7 mouse cellular contexts compared by ENCODE assay signal in the genomic region with DNA sequence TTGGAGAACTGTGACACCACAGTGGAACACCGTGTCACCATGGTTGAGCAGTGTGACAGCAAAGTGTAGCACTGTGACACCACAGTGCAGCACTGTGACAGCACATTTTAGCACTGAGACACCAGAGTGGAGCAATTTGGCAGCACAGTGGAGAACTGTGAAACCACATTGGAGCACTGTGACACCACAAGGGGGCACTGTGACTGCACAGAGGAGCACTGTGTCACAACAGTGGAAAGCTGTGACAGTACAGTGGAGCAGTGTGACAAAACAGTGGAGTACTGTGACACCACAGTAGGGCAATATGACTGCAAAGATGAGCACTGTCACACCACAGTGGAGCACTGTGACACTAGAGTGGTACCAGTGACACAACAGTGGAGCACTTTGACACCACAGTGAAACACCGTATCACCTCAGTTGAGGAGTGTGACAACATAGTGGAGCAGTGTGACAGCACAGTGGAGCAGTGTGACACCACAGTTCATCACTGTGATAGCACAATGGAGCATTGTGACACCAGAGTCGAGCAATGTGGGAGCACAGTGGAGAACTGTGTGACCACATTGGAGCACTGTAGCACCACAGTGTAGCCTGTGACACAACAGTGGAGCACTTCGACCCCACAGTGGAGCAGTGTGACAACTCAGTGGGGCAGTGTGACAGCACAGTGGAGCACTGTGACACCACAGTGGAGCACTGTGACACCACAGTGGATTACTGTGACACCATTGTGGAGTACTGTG.
DNase-seq lines count a peak whose midpoint lies in the region; ATAC-seq lines count a peak whose summit lies in the region.

No protein-coding gene starts in this region.

- no peaks in the 10 kb centered on the region for H3K36me3 ChIP-seq in forebrain, embryonic 13.5 days (ENCODE audit: poor library complexity, severe bottlenecking)
- no peaks in the 10 kb centered on the region for H3K36me3 ChIP-seq in intestine, embryonic 14.5 days (ENCODE audit: control insufficient read depth, insufficient read depth, low read length)

- peak; percentile 2 to 5 for DNase-seq in right cerebral cortex, postnatal 10 days (ENCODE audit: low spot score in 2 of 2)
- no peak for DNase-seq in right cerebral cortex, postnatal 14 days
- no peak for DNase-seq in intestine, embryonic 14.5 days (ENCODE audit: low spot score)
- DNase-seq in urinary bladder, postnatal 25 days (ENCODE audit: low spot score): peak; percentile 1
- DNase-seq in retina, postnatal 1 day: no peak

- H3K4me1 ChIP-seq in forebrain, embryonic 13.5 days: no peaks in the 10 kb centered on the region
- no peaks in the 10 kb centered on the region for H3K4me1 ChIP-seq in intestine, embryonic 14.5 days (replicated peaks; ENCODE audit: control insufficient read depth, insufficient read depth, low read length)

- H3K9ac ChIP-seq in forebrain, embryonic 13.5 days: no peak overlapping the region
- H3K9ac ChIP-seq in intestine, embryonic 14.5 days (ENCODE audit: low read length): no peak overlapping the region

- peaks cover 67% of the 10 kb centered on the region for H3K9me3 ChIP-seq in forebrain, embryonic 13.5 days (replicated peaks)
- peaks cover 45% of the 10 kb centered on the region for H3K9me3 ChIP-seq in intestine, embryonic 14.5 days (ENCODE audit: control insufficient read depth, low read length)

- H3K4me3 ChIP-seq in forebrain, embryonic 13.5 days: no peak overlapping the region
- no peak overlapping the region for H3K4me3 ChIP-seq in intestine, embryonic 14.5 days (ENCODE audit: low read depth, low read length)

- no peak overlapping the region for H3K4me2 ChIP-seq in forebrain, embryonic 13.5 days
- H3K4me2 ChIP-seq in intestine, embryonic 14.5 days (ENCODE audit: low read length): no peak overlapping the region

- H3K27ac ChIP-seq in forebrain, embryonic 13.5 days: no peak overlapping the region
- no peak overlapping the region for H3K27ac ChIP-seq in intestine, embryonic 14.5 days (ENCODE audit: low read depth)

- ATAC-seq in forebrain, embryonic 13.5 days: peak; percentile 2; the same call in 1 of the 2 replicates
- ATAC-seq in intestine, embryonic 14.5 days (replicated peaks; ENCODE audit: low FRiP score, low TSS enrichment, low read depth): peak; percentile 30; the same call in 1 of the 2 replicates
- peak; percentile 34 for ATAC-seq in megakaryocyte-erythroid progenitor cell, adult 5-6 weeks (replicated peaks; ENCODE audit: low FRiP score, low TSS enrichment, poor library complexity, severe bottlenecking)

- 85% methylated on average over 4 of the region's 4 CpGs for WGBS in forebrain, embryonic 13.5 days
- WGBS in intestine, embryonic 14.5 days: 84% methylated on average over 4 of the region's 4 CpGs

- H3K27me3 ChIP-seq in forebrain, embryonic 13.5 days: no peaks in the 10 kb centered on the region
- no peaks in the 10 kb centered on the region for H3K27me3 ChIP-seq in intestine, embryonic 14.5 days (replicated peaks; ENCODE audit: control insufficient read depth, insufficient read depth, low read length)

Comparison
In these comparisons a context has a peak if more than half of its experiments do, and no peak if none do; other contexts are left out.
1. DNase-seq: peak in right cerebral cortex, postnatal 10 days (2 of 2) and urinary bladder, postnatal 25 days (single experiment); none in right cerebral cortex, postnatal 14 days (single experiment), intestine, embryonic 14.5 days (single experiment) and retina, postnatal 1 day (single experiment).
2. Peak in every context shown above with its lines, with median percentiles within 50 percentile points of each other: ATAC-seq.